Mouse (Mus musculus) heart, adult 2 months (tissue): ENCODE measurements at regions not wholly inside any gene's neighbourhood (a gene's known extent, or its start where the extent isn't known, plus 50 kb on each side); places are given as distances from the start of the nearest gene placed in this dataset.

Source experiments
- CTCF ChIP-seq: fragments of 200-600 bp; IDR thresholded peaks from 2 replicates; pipeline ENCODE4 v1.8.1; 2022; ENCODE audit warnings: antibody characterized with exemption, mild to moderate bottlenecking, moderate library complexity
- EP300 ChIP-seq: fragments of 200-500 bp; IDR thresholded peaks from 2 replicates; pipeline ENCODE4 v1.6.1; 2011; ENCODE audit warnings: low read depth, low read length, control low read depth; ENCODE audit not compliant: insufficient read depth
- POLR2A ChIP-seq: fragments of 200-500 bp; IDR thresholded peaks from 2 replicates; pipeline ENCODE4 v1.6.1; 2011; ENCODE audit warnings: mild to moderate bottlenecking, low read depth, low read length, control low read depth; ENCODE audit not compliant: insufficient read depth

DNA sequence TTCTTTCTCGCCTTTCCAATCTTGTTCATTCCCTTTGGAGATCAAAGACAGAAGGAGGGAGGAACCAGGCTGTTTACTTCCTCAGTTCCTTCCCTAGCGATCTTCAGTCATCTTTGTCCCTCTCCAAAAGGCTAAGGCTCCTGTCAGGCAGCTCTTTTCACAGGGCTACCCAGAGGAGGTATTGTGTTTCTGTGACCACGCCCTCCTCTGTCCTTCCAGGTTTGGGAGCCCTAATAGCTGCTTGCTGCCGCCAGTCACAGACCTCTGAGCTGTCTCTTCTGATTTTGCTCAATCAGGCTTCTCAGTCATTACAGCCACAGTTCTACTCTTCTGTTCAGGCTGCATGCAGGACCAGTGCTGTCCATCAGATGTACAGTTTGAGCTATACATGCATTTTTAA lies 290.9 kb upstream of the 9630041A04Rik start:
- TF ChIP-seq CTCF (no peak), POLR2A (no peak), EP300 (no peak)
